Mouse (Mus musculus) embryonic facial prominence, embryonic 12.5 days (tissue): Measurements from ENCODE around the gene 4930507D05Rik. TPM values are rescaled to one million over a fixed set of nuclear protein-coding genes. Genes with fewer than 3 reads are reported as not detected.
A peak's percentile ranks its signal among the peaks of the same experiment; 100 is the strongest.
"Not testable (repeated sequence)": the region's sequence is repeated elsewhere in the genome, so short reads cannot be mapped to it uniquely, and the experiment has no call there.

Experiments
- ATAC-seq: fragments of 200-750 bp; cut with Nextera tagmentation; 2 replicates; pipeline ENCODE4 v1.8.0; 2017; ENCODE audit not compliant: insufficient number of reproducible peaks, insufficient read depth, low FRiP score, low TSS enrichment
- H3K27ac ChIP-seq: fragments of 300-500 bp; sonication (generic); 2 replicates; pipeline ENCODE4 v1.5.1; 2016; ENCODE audit warnings: mild to moderate bottlenecking
- H3K27me3 ChIP-seq: fragments of 300-500 bp; sonication (generic); 2 replicates; pipeline ENCODE4 v1.6.1; 2016; ENCODE audit warnings: mild to moderate bottlenecking, moderate library complexity
- H3K36me3 ChIP-seq: fragments of 300-500 bp; sonication (generic); 2 replicates; pipeline ENCODE4 v1.6.1; 2016; ENCODE audit warnings: mild to moderate bottlenecking
- H3K4me1 ChIP-seq: fragments of 300-500 bp; sonication (generic); 2 replicates; pipeline ENCODE4 v1.6.1; 2016
- H3K4me2 ChIP-seq: fragments of 300-500 bp; sonication (generic); replicated peaks from 2 replicates; pipeline ENCODE4 v1.6.1; 2016; ENCODE audit warnings: mild to moderate bottlenecking, moderate library complexity
- H3K4me3 ChIP-seq: fragments of 300-500 bp; sonication (generic); 2 replicates; pipeline ENCODE4 v1.5.1; 2016; ENCODE audit warnings: mild to moderate bottlenecking
- H3K9ac ChIP-seq: fragments of 300-500 bp; sonication (generic); 2 replicates; pipeline ENCODE4 v1.6.1; 2016; ENCODE audit warnings: mild to moderate bottlenecking, moderate library complexity
- H3K9me3 ChIP-seq: fragments of 300-500 bp; sonication (generic); 2 replicates; pipeline ENCODE4 v1.6.1; 2016; ENCODE audit warnings: mild to moderate bottlenecking, moderate library complexity
- WGBS: fragments of 180-500 bp; shearing (Covaris S2); methylation state at CpG from one replicate; pipeline ENCODE4 v1.1.7; 2016; 5-methylcytosine and 5-hydroxymethylcytosine counted together
- polyA plus RNA-seq: library from polyadenylated mRNA; unstranded; fragments of >200 nt; fragmentation: Nextera tagmentation; extraction: Ambion mirVana; gene quantifications from 2 replicates; pipeline ENCODE4 v1.2.1, GENCODE M21; 2016

The 4930507D05Rik gene
- polyA plus RNA-seq, 1 experiment from 2014 or later: 0.75 TPM

DNA sequence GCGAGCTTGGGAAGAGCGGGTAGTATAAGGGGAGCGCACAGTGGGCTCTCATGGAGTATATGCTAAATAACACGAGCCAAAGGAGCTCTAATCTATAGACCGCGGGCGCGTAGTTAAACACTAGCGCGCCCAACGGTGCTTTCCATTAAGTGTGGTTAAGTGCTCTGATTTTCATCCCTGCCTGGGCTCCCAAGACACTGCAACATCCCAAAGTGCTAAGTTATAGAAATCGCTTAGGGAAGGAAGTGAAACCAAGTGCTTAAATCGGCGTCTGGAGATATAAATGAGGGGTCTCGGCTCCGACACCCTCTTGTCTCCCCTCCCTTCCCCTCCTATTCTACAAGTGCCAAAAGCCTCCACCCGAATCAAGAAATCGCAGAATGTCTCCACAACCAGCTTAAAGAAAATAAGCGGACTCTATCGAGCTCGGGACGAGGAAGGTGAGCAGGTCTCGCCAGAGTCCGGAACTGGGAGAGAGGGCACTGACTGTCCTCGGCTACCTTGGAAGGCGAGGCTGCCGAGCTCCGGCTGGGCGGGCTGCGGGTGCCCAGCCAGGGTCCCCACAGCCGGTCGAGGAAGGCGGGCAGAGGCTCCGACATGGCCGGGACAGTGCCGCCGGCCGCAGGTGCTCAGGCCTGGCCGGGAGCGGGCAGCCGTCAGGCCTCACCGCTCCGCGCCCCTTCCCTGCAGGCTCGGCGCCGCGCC is 36.7 kb downstream of the 4930507D05Rik start:
- 1% methylated on average over 45 of the region's 48 CpGs for WGBS
- H3K36me3 ChIP-seq: no peaks in the 10 kb centered on the region
- peak overlapping the region; percentile 94 for H3K4me3 ChIP-seq
- H3K27ac ChIP-seq: peak overlapping the region; percentile 69
- peak overlapping the region; percentile 58 for H3K4me2 ChIP-seq
- peaks cover 3% of the 10 kb centered on the region; the same call in 1 of the 2 replicates for H3K4me1 ChIP-seq
- H3K9ac ChIP-seq: peak overlapping the region; percentile 80
- H3K27me3 ChIP-seq: no peaks in the 10 kb centered on the region
- peak; percentile 74 for ATAC-seq
- no peaks in the 10 kb centered on the region for H3K9me3 ChIP-seq

- H3K9ac ChIP-seq: peak within 1 kb of the TSS; percentile 80
- peak within 1 kb of the TSS; percentile 84 for H3K27ac ChIP-seq
- peaks cover 3% of the 10 kb centered on the region; the same call in 1 of the 2 replicates for H3K4me1 ChIP-seq
- ATAC-seq: peak; percentile 76
- H3K4me2 ChIP-seq: peak within 1 kb of the TSS; percentile 58
- peak within 1 kb of the TSS; percentile 94 for H3K4me3 ChIP-seq
- no peaks in the 10 kb centered on the region for H3K9me3 ChIP-seq
- no peaks in the 10 kb centered on the region for H3K36me3 ChIP-seq
- under 1% methylated on average over 53 of the region's 59 CpGs for WGBS
- no peaks in the 10 kb centered on the region for H3K27me3 ChIP-seq
Measured at GRCm38 (mm10) chr10:62486618-62487415, 37.5 kb downstream of the 4930507D05Rik start, which contains the start of gene Vps26a. Vps26a (minus strand) TSS chr10:62486805.

DNA sequence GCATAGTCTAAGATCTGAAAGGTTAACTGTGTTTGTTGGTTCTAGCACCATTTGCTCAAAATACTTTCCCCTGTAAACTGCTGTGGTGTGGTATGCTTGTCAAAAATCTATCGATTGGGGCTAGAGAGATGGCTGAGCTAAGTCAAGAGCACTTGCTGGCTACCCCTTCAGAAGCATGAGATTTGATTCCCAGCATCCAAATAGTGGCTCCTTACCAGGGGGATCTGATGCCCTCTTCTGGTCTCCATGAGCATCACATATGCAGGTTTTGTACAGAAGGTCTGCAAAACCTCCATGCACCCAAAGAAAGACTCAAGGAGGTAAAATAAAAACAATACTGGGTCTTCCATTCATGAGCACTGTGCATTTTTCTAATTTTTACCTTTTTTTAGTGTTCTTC is 39.0 kb downstream of the 4930507D05Rik start:
- H3K36me3 ChIP-seq: no peaks in the 10 kb centered on the region
- no peak overlapping the region for H3K4me2 ChIP-seq
- H3K27ac ChIP-seq: no peak overlapping the region
- no peak overlapping the region for H3K9ac ChIP-seq
- no peaks in the 10 kb centered on the region for H3K27me3 ChIP-seq
- H3K9me3 ChIP-seq: no peaks in the 10 kb centered on the region
- no peak overlapping the region for H3K4me3 ChIP-seq
- WGBS: 24% methylated on average over 1 of the region's 1 CpGs
- peaks cover 3% of the 10 kb centered on the region; the same call in 1 of the 2 replicates for H3K4me1 ChIP-seq
- ATAC-seq: no peak

DNA sequence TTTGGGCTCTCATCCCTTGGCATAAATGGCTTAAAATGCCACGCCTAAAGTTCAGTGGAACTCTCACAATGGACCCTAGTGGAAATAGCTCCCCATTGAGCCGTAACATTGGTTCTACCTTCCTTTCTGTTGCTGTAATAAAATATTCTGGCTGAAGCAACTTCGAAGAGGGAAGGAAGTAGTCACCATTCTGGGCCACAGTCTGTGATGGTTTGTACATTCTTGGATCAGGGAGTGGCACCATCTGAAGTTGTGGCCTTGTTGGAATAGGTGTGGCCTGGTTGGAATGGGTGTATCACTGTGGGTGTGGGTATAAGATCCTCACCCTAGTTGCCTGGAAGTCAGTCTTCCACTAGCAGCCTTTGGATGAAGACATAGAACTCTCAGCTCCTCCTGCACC is 42.4 kb downstream of the 4930507D05Rik start:
- WGBS: 84% methylated on average over 3 of the region's 3 CpGs
- H3K4me1 ChIP-seq, H3K36me3 ChIP-seq: not testable (repeated sequence)

DNA sequence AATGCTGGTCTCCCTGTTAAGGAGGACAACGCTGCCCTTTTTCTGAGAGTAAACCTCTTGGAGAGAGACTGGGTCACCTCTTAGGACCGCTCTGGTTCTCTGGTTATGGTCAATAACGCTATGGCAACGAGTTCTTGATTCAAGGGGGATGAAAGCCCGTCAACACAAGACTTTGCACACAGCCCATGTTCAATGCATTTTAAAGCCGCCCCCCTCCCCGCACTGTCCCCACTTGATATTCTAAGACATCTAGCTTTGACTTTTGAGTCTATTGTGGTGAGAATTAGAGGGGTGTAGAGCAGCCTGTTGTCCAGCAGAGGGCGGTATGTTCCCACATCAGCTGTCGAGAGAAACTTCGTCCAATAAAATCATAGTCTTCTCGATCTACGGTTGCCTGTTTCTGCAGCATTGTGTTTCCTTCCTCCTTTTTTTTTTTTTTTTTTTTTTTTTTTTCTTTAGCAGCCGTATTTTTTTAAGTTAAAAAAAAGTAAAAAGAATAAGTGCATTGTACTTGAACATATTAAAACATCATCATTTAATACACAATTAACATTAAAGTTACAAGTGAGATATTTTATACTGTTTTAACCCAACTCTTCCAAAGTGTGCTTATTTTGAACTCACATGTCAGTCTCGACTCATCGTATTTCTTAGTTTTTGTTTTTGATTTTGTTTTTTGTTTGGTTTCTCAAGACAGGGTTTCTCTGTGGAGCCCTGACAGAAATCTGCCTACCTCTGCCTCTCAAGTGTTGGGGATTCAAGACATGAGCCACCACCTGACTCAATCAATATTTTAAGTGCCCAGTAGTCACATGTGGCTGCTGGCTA is 51.0 kb downstream of the 4930507D05Rik start:
- H3K9me3 ChIP-seq: no peaks in the 10 kb centered on the region
- no peak overlapping the region for H3K9ac ChIP-seq
- H3K4me1 ChIP-seq: no peaks in the 10 kb centered on the region
- WGBS: 27% methylated on average over 15 of the region's 15 CpGs
- no peak overlapping the region for H3K4me3 ChIP-seq
- ATAC-seq: no peak
- H3K36me3 ChIP-seq: no peaks in the 10 kb centered on the region
- H3K27me3 ChIP-seq: no peaks in the 10 kb centered on the region
- H3K27ac ChIP-seq: no peak overlapping the region
- no peak overlapping the region for H3K4me2 ChIP-seq

More for the DNA sequence above, 42.4 kb downstream of the 4930507D05Rik start:
- not testable (repeated sequence) for H3K4me3 ChIP-seq, H3K27me3 ChIP-seq, ATAC-seq, H3K4me2 ChIP-seq, H3K9me3 ChIP-seq, H3K27ac ChIP-seq, H3K9ac ChIP-seq

Other genes starting within 250 kb of the 4930507D05Rik start
- gene Tspan15, start 218.2 kb upstream of the 4930507D05Rik start, polyA plus RNA-seq: 19.0 and 19.5 TPM in 2 replicates
- gene Tacr2, start 197.1 kb upstream of the 4930507D05Rik start, polyA plus RNA-seq: not detected in 2 replicates
- 38.2 and 40.4 TPM in 2 replicates for gene Hk1, start 69.6 kb upstream of the 4930507D05Rik start, polyA plus RNA-seq
- gene Hkdc1, start 27.0 kb upstream of the 4930507D05Rik start, polyA plus RNA-seq: 2.0 TPM in 2 replicates
- 28.1 and 28.4 TPM in 2 replicates for gene Supv3l1, start 249 bp downstream of the 4930507D05Rik start, polyA plus RNA-seq
- 75.8 and 78.1 TPM in 2 replicates for gene Vps26a, start 37.3 kb downstream of the 4930507D05Rik start, polyA plus RNA-seq
- 4.3 and 6.0 TPM in 2 replicates for gene Srgn, start 78.0 kb downstream of the 4930507D05Rik start, polyA plus RNA-seq
- gene Kif1bp, start 129.0 kb downstream of the 4930507D05Rik start, polyA plus RNA-seq: 52.8 and 53.9 TPM in 2 replicates
- gene Ddx21, start 152.8 kb downstream of the 4930507D05Rik start, polyA plus RNA-seq: 27.4 and 28.8 TPM in 2 replicates
- 171 and 176 TPM in 2 replicates for gene Ddx50, start 201.7 kb downstream of the 4930507D05Rik start, polyA plus RNA-seq